Mouse (Mus musculus): Measurements from ENCODE around the gene Pnkp. TPM values are rescaled to one million over a fixed set of nuclear protein-coding genes. Genes with fewer than 3 reads are reported as not detected.
A peak's percentile ranks its signal among the peaks of the same experiment; 100 is the strongest.

Gene Pnkp
- 23.3 and 27.0 TPM in 2 replicates for polyA plus RNA-seq (2016; fragmentation: Nextera tagmentation; extraction: Ambion mirVana)

- Histone ChIP-seq H3K4me2 (peak within 1 kb of the TSS; percentile 95), H3K9me3 (replicated peaks) (no peaks in the 10 kb centered on the region), H3K27ac (ENCODE audit: poor library complexity, severe bottlenecking) (peak within 1 kb of the TSS; percentile 86), H3K27me3 (replicated peaks) (no peaks in the 10 kb centered on the region), H3K4me1 (replicated peaks) (peaks cover 63% of the 10 kb centered on the region), H3K4me3 (peak within 1 kb of the TSS; percentile 66), H3K9ac (peak within 1 kb of the TSS; percentile 82), H3K36me3 (peaks cover 29% of the 10 kb centered on the region)
- peak; percentile 31; the same call in 1 of the 2 replicates for ATAC-seq (ENCODE audit: insufficient number of reproducible peaks, low FRiP score)
- under 1% methylated on average over 32 of the region's 32 CpGs for WGBS
Observed at GRCm38 (mm10) chr7:44857042-44857552, at the start of gene Pnkp. Gene Pnkp, plus strand, starts transcription at chr7:44857139.

- 80% methylated on average over 2 of the region's 2 CpGs for WGBS
- Histone ChIP-seq H3K27me3 (replicated peaks) (no peaks in the 10 kb centered on the region), H3K4me2 (no peak overlapping the region), H3K4me1 (replicated peaks) (no peaks in the 10 kb centered on the region), H3K36me3 (peaks cover 30% of the 10 kb centered on the region), H3K9ac (no peak overlapping the region), H3K4me3 (no peak overlapping the region), H3K9me3 (replicated peaks) (no peaks in the 10 kb centered on the region), H3K27ac (ENCODE audit: poor library complexity, severe bottlenecking) (no peak overlapping the region)
- ATAC-seq (ENCODE audit: insufficient number of reproducible peaks, low FRiP score): no peak
Observed at GRCm38 (mm10) chr7:44808927-44809326, 48.0 kb upstream of the Pnkp start.

- no peak overlapping the region for H3K9ac ChIP-seq
- peaks cover 34% of the 10 kb centered on the region for H3K36me3 ChIP-seq
- no peaks in the 10 kb centered on the region for H3K27me3 ChIP-seq (replicated peaks)
- H3K9me3 ChIP-seq (replicated peaks): no peaks in the 10 kb centered on the region
- no peaks in the 10 kb centered on the region for H3K4me1 ChIP-seq (replicated peaks)
- H3K4me3 ChIP-seq: no peak overlapping the region
- no peak overlapping the region for H3K4me2 ChIP-seq
- WGBS: 81% methylated on average over 3 of the region's 3 CpGs
- H3K27ac ChIP-seq (ENCODE audit: poor library complexity, severe bottlenecking): no peak overlapping the region
- ATAC-seq (ENCODE audit: insufficient number of reproducible peaks, low FRiP score): no peak
Observed at GRCm38 (mm10) chr7:44809466-44809865, 47.5 kb upstream of the Pnkp start.

GRCm38 (mm10) chr7:44810365-44810764, 46.6 kb upstream of the Pnkp start:
- H3K36me3 ChIP-seq: peaks cover 34% of the 10 kb centered on the region
- H3K27ac ChIP-seq (ENCODE audit: poor library complexity, severe bottlenecking): no peak overlapping the region
- no peak for ATAC-seq (ENCODE audit: insufficient number of reproducible peaks, low FRiP score)
- WGBS: 79% methylated on average over 4 of the region's 4 CpGs
- no peaks in the 10 kb centered on the region for H3K27me3 ChIP-seq (replicated peaks)
- no peak overlapping the region for H3K4me3 ChIP-seq
- no peaks in the 10 kb centered on the region for H3K9me3 ChIP-seq (replicated peaks)
- H3K4me2 ChIP-seq: no peak overlapping the region
- no peak overlapping the region for H3K9ac ChIP-seq
- peaks cover 8% of the 10 kb centered on the region for H3K4me1 ChIP-seq (replicated peaks)

GRCm38 (mm10) chr7:44810819-44811557, 46.0 kb upstream of the Pnkp start:
- peaks cover 34% of the 10 kb centered on the region for H3K36me3 ChIP-seq
- no peak for ATAC-seq (ENCODE audit: insufficient number of reproducible peaks, low FRiP score)
- H3K9me3 ChIP-seq (replicated peaks): no peaks in the 10 kb centered on the region
- 81% methylated on average over 7 of the region's 7 CpGs for WGBS
- H3K4me1 ChIP-seq (replicated peaks): peaks cover 8% of the 10 kb centered on the region
- no peak overlapping the region for H3K27ac ChIP-seq (ENCODE audit: poor library complexity, severe bottlenecking)
- H3K27me3 ChIP-seq (replicated peaks): no peaks in the 10 kb centered on the region
- H3K4me3 ChIP-seq: no peak overlapping the region
- no peak overlapping the region for H3K4me2 ChIP-seq
- H3K9ac ChIP-seq: no peak overlapping the region

- no peak for ATAC-seq (ENCODE audit: insufficient number of reproducible peaks, low FRiP score)
Observed at GRCm38 (mm10) chr7:44812651-44813325, 44.2 kb upstream of the Pnkp start.

GRCm38 (mm10) chr7:44813985-44814384, 43.0 kb upstream of the Pnkp start:
- no peak overlapping the region for H3K9ac ChIP-seq
- H3K4me1 ChIP-seq (replicated peaks): peaks cover 26% of the 10 kb centered on the region
- no peak overlapping the region for H3K4me2 ChIP-seq
- H3K27ac ChIP-seq (ENCODE audit: poor library complexity, severe bottlenecking): no peak overlapping the region
- no peak overlapping the region for H3K4me3 ChIP-seq
- H3K36me3 ChIP-seq: peaks cover 34% of the 10 kb centered on the region
- 90% methylated on average over 3 of the region's 3 CpGs for WGBS
- no peaks in the 10 kb centered on the region for H3K27me3 ChIP-seq (replicated peaks)
- H3K9me3 ChIP-seq (replicated peaks): no peaks in the 10 kb centered on the region
- ATAC-seq (ENCODE audit: insufficient number of reproducible peaks, low FRiP score): no peak

More at GRCm38 (mm10) chr7:44812651-44813325, 44.2 kb upstream of the Pnkp start:
- 86% methylated on average over 20 of the region's 20 CpGs for WGBS
- no peak overlapping the region for H3K27ac ChIP-seq (ENCODE audit: poor library complexity, severe bottlenecking)
- H3K36me3 ChIP-seq: peaks cover 34% of the 10 kb centered on the region
- H3K4me1 ChIP-seq (replicated peaks): peaks cover 14% of the 10 kb centered on the region
- no peaks in the 10 kb centered on the region for H3K9me3 ChIP-seq (replicated peaks)
- no peaks in the 10 kb centered on the region for H3K27me3 ChIP-seq (replicated peaks)
- H3K4me2 ChIP-seq: no peak overlapping the region
- no peak overlapping the region for H3K4me3 ChIP-seq
- no peak overlapping the region for H3K9ac ChIP-seq

GRCm38 (mm10) chr7:44814423-44814822, 42.5 kb upstream of the Pnkp start:
- H3K36me3 ChIP-seq: peaks cover 34% of the 10 kb centered on the region
- H3K4me2 ChIP-seq: peak overlapping the region; percentile 89; the same call in 1 of the 2 replicates
- no peaks in the 10 kb centered on the region for H3K9me3 ChIP-seq (replicated peaks)
- 83% methylated on average over 4 of the region's 4 CpGs for WGBS
- peaks cover 30% of the 10 kb centered on the region for H3K4me1 ChIP-seq (replicated peaks)
- no peak for ATAC-seq (ENCODE audit: insufficient number of reproducible peaks, low FRiP score)
- no peaks in the 10 kb centered on the region for H3K27me3 ChIP-seq (replicated peaks)
- H3K4me3 ChIP-seq: no peak overlapping the region
- no peak overlapping the region for H3K9ac ChIP-seq
- no peak overlapping the region for H3K27ac ChIP-seq (ENCODE audit: poor library complexity, severe bottlenecking)

GRCm38 (mm10) chr7:44814952-44815553, 41.9 kb upstream of the Pnkp start:
- Histone ChIP-seq H3K4me1 (replicated peaks) (peaks cover 36% of the 10 kb centered on the region), H3K27ac (ENCODE audit: poor library complexity, severe bottlenecking) (peak overlapping the region; percentile 99)
- WGBS: 34% methylated on average over 14 of the region's 14 CpGs

GRCm38 (mm10) chr7:44815721-44816469, 41.0 kb upstream of the Pnkp start, which contains the start of the genes Nup62 and Il4i1:
Gene Nup62, plus strand, starts transcription at chr7:44816088.
Gene Il4i1, plus strand, starts transcription at chr7:44816387.
- Histone ChIP-seq H3K4me2 (peak within 1 kb of the TSS; percentile 89), H3K36me3 (peaks cover 33% of the 10 kb centered on the region), H3K4me1 (replicated peaks) (peaks cover 45% of the 10 kb centered on the region), H3K9me3 (replicated peaks) (no peaks in the 10 kb centered on the region), H3K9ac (peak within 1 kb of the TSS; percentile 98), H3K27me3 (replicated peaks) (no peaks in the 10 kb centered on the region), H3K27ac (ENCODE audit: poor library complexity, severe bottlenecking) (peak within 1 kb of the TSS; percentile 99), H3K4me3 (peak within 1 kb of the TSS; percentile 90)
- ATAC-seq (ENCODE audit: insufficient number of reproducible peaks, low FRiP score): peak; percentile 92
- under 1% methylated on average over 60 of the region's 62 CpGs for WGBS

More at GRCm38 (mm10) chr7:44814952-44815553, 41.9 kb upstream of the Pnkp start:
- no peak for ATAC-seq (ENCODE audit: insufficient number of reproducible peaks, low FRiP score)
- H3K4me2 ChIP-seq: peak overlapping the region; percentile 89
- H3K36me3 ChIP-seq: peaks cover 34% of the 10 kb centered on the region
- no peaks in the 10 kb centered on the region for H3K9me3 ChIP-seq (replicated peaks)
- no peaks in the 10 kb centered on the region for H3K27me3 ChIP-seq (replicated peaks)
- peak overlapping the region; percentile 64 for H3K9ac ChIP-seq
- peak overlapping the region; percentile 90 for H3K4me3 ChIP-seq
